Mouse (Mus musculus) embryo, embryonic 10 days (tissue): ENCODE data around the gene Cdh13.
"Not testable (repeated sequence)": the region's sequence is repeated elsewhere in the genome, so short reads cannot be mapped to it uniquely, and the experiment has no call there.

Experiments used
- DNase-seq: peaks from one replicate; pipeline ENCODE4 v3.0.0-alpha.2; 2015; ENCODE audit warnings: low spot score

Cdh13 gene

DNA sequence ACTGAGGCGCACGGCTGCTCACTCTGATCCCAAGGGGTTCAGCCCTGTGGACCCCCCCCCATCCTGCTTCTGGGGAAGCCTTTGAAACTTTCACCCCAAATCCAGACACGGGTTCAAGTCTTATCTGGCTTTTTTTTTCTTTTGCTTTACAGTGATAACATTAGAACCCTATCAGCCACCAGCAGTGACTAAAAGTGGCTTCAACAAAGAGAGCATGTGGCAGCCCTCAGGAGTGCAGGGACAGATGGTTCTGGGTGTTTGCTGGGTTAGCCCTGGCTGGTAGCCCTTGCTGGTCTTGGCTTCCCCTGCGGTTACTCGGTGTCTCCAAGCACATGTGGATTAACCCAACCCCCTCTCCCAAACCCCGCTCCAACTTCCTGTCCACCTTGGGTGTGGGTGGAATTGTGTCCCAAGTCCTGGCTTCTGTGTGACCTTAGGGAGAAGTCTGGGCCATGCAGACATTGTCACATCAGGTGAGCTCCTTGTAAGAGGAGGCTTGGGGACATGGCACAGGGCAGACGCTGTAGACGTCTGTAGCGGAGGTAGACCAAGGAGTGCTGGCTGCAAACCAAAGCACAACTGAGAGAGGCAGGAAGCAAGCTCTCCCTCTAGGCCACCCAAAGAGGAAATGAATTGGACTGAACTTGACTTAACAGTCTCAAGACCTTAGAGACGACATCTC is 1069.6 kb downstream of the Cdh13 start:
- DNase-seq, result no peak

DNA sequence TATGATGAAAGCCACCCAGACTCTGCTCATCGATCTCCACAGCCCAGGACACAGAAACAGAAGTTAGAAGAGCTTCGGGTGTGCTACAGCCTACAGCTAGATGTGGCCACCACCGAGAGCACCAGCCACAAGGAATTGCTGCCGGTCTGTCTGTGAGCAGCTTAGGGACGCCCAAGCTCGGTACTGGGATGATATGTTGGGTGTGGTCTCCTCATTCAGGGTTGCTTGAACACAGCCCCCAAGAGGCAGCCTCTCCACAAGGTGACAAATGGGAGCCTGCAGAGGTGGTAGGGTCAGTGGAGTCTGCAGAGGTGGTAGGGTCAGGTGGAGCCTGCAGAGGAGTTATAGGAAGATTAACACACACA is 1070.1 kb downstream of the Cdh13 start:
- no peak for DNase-seq

DNA sequence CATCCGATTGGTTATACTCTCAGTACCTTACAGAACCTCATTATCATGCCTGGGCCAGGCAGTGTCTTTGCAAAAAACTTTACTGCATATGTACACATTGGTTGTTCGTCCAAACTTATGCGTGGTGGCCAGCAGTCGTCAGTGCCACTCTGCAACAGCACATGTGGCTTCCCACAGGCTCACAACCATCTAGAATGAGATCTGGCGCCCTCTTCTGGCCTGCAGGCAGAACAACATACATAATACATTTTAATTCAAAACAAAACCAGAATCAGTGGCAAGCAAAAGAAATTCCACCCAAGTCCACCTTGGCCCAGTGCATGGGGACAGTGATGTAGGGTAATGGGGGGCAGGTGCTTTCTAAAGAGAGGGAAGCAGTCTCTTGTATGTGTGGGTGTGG is 1073.1 kb downstream of the Cdh13 start:
- DNase-seq, result not testable (repeated sequence)

DNA sequence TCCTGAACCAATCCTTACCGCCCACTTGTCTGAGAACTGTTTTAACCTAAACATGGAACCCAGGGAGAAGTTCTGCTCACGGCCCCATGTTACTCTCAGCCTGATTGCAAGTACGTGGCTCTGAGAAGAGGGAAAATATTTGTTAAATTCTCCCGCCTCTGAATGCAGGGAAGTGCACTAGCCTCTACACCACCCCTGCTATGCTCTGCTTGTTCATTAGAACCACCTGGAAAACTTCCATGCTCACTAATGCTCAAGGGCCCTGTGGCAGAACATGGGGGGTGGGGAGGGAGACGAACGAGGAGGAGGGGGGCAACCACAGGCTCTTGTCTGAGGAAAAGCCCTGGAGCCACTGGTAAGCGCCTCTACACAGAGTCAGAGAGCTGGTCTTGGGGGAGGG is 1074.6 kb downstream of the Cdh13 start:
- DNase-seq, result no peak

GRCm38 (mm10) chr8:119358836-119359235 is 1075.3 kb downstream of the Cdh13 start:
- peak; percentile 67 for DNase-seq

- no peak for DNase-seq
Observed at GRCm38 (mm10) chr8:119360686-119361295, 1077.3 kb downstream of the Cdh13 start.
